Mouse (Mus musculus): ENCODE measurements at regions not wholly inside any gene's neighbourhood (a gene's known extent, or its start where the extent isn't known, plus 50 kb on each side); places are given as distances from the start of the nearest gene placed in this dataset.

- intact Hi-C loops (cut with DNase I) = no loop called here
Measured at GRCm38 (mm10) chr4:12770131-12770780, 598.4 kb upstream of the Fam92a start.

GRCm38 (mm10) chr4:12769092-12769491, 597.3 kb upstream of the Fam92a start:
- intact Hi-C loops (cut with DNase I) = no loop called here
- DNase-seq = no peak

More at GRCm38 (mm10) chr4:12770131-12770780, 598.4 kb upstream of the Fam92a start:
- no peak for DNase-seq

GRCm38 (mm10) chr4:12766763-12767162, 594.9 kb upstream of the Fam92a start:
- intact Hi-C loops (cut with DNase I) = no loop called here
- DNase-seq = no peak

GRCm38 (mm10) chr4:12750817-12751216, 579.0 kb upstream of the Fam92a start:
- DNase-seq = no peak
- intact Hi-C loops (cut with DNase I) = no loop called here

DNA sequence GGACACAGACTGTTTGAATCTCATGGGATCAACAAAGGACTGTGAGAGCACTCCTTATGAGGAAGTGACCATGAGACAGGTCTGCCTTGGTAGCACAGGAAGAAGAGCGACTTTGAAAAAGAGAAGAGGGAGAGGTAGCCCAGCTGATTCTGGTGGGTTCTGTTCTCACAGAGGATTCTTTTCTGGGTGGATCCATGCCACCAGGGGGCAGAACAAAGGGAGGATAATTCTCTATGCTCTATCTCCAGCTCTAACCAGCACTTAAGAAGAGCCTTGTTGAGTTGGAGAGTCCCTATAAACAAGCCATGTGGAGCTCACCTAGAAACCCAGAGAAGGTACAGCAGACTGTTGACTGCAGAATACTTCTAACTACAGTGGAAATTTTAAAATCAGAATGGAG, 578.1 kb upstream of the Fam92a start:
- intact Hi-C loops (cut with DNase I) = no loop called here
- no peak for DNase-seq

DNA sequence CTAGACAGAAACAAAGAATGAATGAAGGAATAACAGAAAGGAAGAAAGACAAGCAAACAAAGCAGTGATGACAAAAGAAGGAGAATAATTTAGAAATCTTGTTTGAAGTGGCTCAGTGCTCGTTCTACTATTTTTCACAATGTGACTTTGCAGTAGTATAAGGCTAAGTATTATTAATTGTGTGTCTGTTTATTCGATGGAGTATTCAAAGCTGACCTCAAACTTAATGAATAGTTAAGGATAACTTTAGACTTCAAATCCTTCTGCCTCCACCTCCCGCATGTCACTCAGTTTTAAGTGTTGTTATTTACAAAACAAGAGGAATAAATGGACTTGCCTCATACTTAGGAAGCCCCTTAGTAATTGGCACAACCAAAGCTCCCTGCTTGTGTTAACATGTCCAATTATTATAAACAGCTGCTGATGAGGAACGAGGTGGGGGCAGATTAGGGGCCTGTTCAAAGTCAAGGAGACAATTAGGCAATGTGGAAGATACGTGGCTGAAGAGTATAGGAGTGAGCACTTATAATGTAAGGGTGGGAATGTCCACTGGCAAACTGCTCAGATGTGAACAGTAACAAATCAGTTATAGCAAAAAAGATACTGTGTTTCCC, 572.0 kb upstream of the Fam92a start:
- intact Hi-C loops (cut with DNase I) = no loop called here
- no peak for DNase-seq

DNA sequence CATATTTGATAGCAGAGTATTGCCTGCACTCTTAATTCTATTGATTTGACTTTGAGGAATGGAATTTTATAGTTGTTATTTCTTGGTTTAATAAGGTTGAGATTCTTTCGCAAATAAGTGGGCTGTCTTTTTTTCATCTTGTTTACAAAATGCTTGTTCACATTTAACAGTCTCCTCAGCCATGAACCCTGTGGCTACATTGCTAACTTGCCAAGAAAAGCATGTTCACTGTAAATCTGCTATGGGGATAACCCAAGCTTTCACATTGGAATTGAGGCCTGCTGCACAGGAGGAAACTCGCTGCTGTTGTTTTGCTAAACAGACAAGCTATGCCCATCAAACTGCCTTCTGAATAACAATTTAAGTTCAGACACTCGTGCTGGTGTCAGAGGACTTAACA, 564.6 kb upstream of the Fam92a start:
- intact Hi-C loops (cut with DNase I) = no loop called here
- DNase-seq = no peak

- DNase-seq = no peak
- intact Hi-C loops (cut with DNase I) = no loop called here
Measured at GRCm38 (mm10) chr4:12700189-12700588, 528.4 kb upstream of the Fam92a start.

GRCm38 (mm10) chr4:12677814-12678213, 506.0 kb upstream of the Fam92a start:
- intact Hi-C loops (cut with DNase I) = no loop called here
- DNase-seq = no peak

DNA sequence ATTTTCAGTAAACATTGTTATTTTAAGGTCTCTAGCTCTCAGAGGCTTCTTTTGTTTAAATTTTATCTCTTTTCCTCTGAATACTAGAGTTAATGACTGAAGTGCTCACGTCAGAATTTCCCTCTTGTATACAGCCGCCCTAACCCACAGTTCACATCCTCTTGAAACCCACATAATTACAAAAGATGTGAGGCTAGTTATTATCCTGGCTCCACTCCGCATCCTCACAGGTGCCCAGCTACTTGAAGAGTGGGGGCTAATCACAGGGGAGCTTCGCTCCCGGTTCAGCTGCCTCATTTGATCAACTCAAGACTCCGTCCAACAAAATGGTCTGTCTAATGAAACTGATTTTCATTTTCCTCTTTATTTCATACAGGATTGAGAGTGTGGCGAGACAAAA, 499.6 kb upstream of the Fam92a start:
- DNase-seq = no peak
- intact Hi-C loops (cut with DNase I) = no loop called here

DNA sequence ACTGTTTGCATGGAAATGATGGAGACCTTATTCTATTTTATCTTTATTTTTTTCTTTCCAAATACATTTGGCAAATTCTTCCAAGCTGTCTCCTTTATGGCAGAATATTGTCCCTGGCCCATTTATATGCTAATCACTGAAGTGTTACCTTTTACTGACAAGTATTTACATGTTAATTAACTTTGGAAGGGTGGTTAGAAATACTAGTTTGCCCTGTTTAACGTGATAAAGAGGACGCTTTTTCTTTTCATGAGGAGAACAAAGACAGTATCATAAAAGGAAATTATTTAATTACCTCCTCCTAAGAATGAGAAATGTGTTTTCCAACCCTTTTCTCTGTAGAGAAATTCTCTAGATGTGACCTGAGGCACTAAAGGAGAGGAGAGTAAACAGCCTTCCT, 491.4 kb upstream of the Fam92a start:
- DNase-seq = no peak
- intact Hi-C loops (cut with DNase I) = no loop called here

- intact Hi-C loops (cut with DNase I) = no loop called here
- DNase-seq = no peak
Measured at GRCm38 (mm10) chr4:12662683-12663082, 490.9 kb upstream of the Fam92a start.

GRCm38 (mm10) chr4:12659084-12659483, 487.3 kb upstream of the Fam92a start:
- intact Hi-C loops (cut with DNase I) = no loop called here
- DNase-seq = no peak

DNA sequence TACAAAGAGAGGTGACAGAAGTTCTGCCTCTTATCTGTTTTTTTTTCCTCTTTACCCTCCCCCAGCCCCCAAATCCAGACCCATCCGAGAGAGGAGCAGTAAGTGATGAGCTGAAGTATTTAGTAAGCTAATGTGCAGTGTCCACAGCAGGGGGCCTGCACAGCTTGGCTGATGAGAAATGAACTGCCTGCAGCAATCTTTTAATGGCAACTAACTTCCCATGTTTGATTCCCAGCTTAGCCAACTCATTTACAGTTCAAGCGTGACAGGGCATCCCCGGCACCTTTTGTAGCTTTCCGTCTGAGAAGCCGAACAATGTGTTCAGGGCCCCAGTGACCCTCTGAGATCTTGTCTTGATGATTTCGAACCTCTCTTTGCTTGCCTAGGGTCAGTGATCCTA, 486.8 kb upstream of the Fam92a start:
- no peak for DNase-seq
- intact Hi-C loops (cut with DNase I) = no loop called here

DNA sequence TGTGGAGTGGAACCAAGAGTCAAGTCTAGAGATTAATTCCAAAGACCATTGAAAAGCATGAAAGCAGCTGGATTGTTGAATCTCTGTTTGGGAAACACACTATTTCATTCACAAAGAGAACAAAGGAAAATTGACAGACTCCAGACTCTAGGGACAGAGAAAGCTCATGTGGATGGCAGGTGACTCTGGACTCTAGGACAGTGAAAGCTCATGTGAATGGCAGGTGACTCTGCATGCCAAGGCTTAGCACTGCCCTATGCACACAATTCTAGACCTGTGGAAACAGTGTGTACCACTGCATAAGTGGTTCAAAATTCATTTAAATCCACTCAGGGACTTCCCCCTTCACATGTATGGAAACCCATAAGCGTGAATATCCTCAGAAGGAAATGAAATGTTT, 486.0 kb upstream of the Fam92a start:
- intact Hi-C loops (cut with DNase I) = no loop called here
- no peak for DNase-seq

GRCm38 (mm10) chr4:12656924-12657603, 485.2 kb upstream of the Fam92a start:
- DNase-seq = peak in 1 of 2 experiments; percentile 2
- intact Hi-C loops (cut with DNase I) = no loop called here

GRCm38 (mm10) chr4:12655457-12656228, 483.8 kb upstream of the Fam92a start:
- no peak for DNase-seq
- intact Hi-C loops (cut with DNase I) = no loop called here

GRCm38 (mm10) chr4:12654568-12655456, 483.0 kb upstream of the Fam92a start:
- intact Hi-C loops (cut with DNase I) = no loop called here
- no peak for DNase-seq

GRCm38 (mm10) chr4:12647732-12648131, 475.9 kb upstream of the Fam92a start:
- intact Hi-C loops (cut with DNase I) = no loop called here
- no peak for DNase-seq

DNA sequence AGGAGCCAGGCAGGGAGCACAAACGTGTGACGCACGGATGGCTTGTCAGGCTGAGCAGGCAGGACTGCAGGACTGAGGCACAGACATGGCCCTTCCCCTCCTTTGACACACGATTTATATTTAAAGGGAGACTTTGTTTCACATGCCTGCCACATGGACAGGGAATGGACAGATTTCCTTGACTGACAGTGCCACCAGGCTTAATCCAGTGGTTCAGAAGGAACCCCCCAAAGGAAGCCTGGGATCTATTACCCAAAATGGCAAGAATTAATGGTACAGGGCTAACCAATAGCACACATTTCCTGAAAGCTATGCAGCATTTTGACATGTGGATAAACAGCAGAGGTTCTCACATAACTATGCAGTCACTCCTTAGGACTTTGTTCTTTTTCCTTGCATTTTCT, 470.7 kb upstream of the Fam92a start:
- intact Hi-C loops (cut with DNase I) = no loop called here
- no peak for DNase-seq

All from heart, postnatal 14 days (tissue).